Comparison of ENCODE assay signal across 10 mouse cellular contexts in the genomic region with DNA sequence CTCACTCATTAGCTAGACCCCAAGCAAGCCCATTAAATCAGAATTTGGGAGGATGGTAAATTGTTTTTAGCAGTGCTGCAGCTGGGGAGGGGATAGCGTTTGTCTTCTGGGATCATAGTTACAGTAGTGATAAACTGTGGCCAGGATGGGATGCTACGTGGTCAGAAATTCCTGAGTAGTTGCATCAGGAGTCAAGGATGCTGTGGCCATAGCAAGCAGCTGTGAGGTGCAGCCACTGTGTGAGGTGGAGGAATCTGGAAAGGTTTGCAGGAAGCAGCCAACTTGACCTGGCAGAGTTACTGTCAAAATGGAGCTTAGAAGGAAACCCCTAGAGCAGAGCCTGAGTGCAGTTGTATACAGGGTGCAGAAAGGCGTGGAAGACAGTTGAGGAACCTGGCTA.
"Had no signal": no experiment of that assay in that cellular context is flagged by ENCODE, and none has a peak within 500 bp of the region (broad histone marks: within the 10 kb centered on the region; RNA-seq: fewer than 3 reads in every experiment).

No protein-coding gene starts in this region.

- H3K4me3 ChIP-seq: liver, embryonic 15.5 days; lung, embryonic 15.5 days; megakaryocyte, embryonic 14.5 days; midbrain, embryonic 12.5 days; neural tube, embryonic 12.5 days had no signal

- H3K27me3 ChIP-seq: liver, embryonic 15.5 days; lung, embryonic 15.5 days; megakaryocyte, embryonic 14.5 days; midbrain, embryonic 12.5 days; neural tube, embryonic 12.5 days had no signal

- H3K4me2 ChIP-seq: liver, embryonic 15.5 days; lung, embryonic 15.5 days; midbrain, embryonic 12.5 days; neural tube, embryonic 12.5 days had no signal

- DNase-seq: liver, postnatal 0 days; lung, adult 2 months; right cerebral cortex, postnatal 25 days; spleen, adult 18-20 months; thymus, adult 18-20 months had no signal
